Mouse (Mus musculus) embryonic facial prominence, embryonic 15.5 days (tissue): ENCODE measurements around the gene Mansc4. TPM values are rescaled to one million over a fixed set of nuclear protein-coding genes. Genes with fewer than 3 reads are reported as not detected.

ENCODE experiments used
- ATAC-seq: fragments of 200-750 bp; cut with Nextera tagmentation; 2 replicates; pipeline ENCODE4 v1.8.0; 2017; ENCODE audit warnings: low read depth, moderate TSS enrichment; ENCODE audit not compliant: insufficient number of reproducible peaks, low FRiP score, low TSS enrichment
- H3K27ac ChIP-seq: fragments of 300-500 bp; sonication (generic); replicated peaks from 2 replicates; pipeline ENCODE4 v1.5.1; 2015; ENCODE audit warnings: mild to moderate bottlenecking, inconsistent platforms
- H3K27me3 ChIP-seq: fragments of 300-500 bp; sonication (generic); 2 replicates; pipeline ENCODE4 v1.6.1; 2015; ENCODE audit warnings: inconsistent platforms
- H3K36me3 ChIP-seq: fragments of 300-500 bp; sonication (generic); 2 replicates; pipeline ENCODE4 v1.6.1; 2015; ENCODE audit warnings: mild to moderate bottlenecking, inconsistent platforms
- H3K4me1 ChIP-seq: fragments of 300-500 bp; sonication (generic); 2 replicates; pipeline ENCODE4 v1.6.1; 2015; ENCODE audit warnings: inconsistent platforms
- H3K4me2 ChIP-seq: fragments of 300-500 bp; sonication (generic); replicated peaks from 2 replicates; pipeline ENCODE4 v1.6.1; 2015; ENCODE audit warnings: mild to moderate bottlenecking, inconsistent platforms
- H3K4me3 ChIP-seq: fragments of 300-500 bp; sonication (generic); replicated peaks from 2 replicates; pipeline ENCODE4 v1.5.1; 2015; ENCODE audit warnings: mild to moderate bottlenecking, inconsistent platforms
- H3K9ac ChIP-seq: fragments of 300-500 bp; sonication (generic); 2 replicates; pipeline ENCODE4 v1.6.1; 2015; ENCODE audit warnings: inconsistent platforms
- H3K9me3 ChIP-seq: fragments of 300-500 bp; sonication (generic); replicated peaks from 2 replicates; pipeline ENCODE4 v1.6.1; 2016; ENCODE audit warnings: inconsistent platforms
- WGBS: fragments of 180-500 bp; shearing (Covaris S2); methylation state at CpG from one replicate; pipeline ENCODE4 v1.1.7; 2015; 5-methylcytosine and 5-hydroxymethylcytosine counted together
- polyA plus RNA-seq: library from polyadenylated mRNA; unstranded; fragments of >200 nt; fragmentation: Nextera tagmentation; extraction: Ambion mirVana; gene quantifications from 2 replicates; pipeline ENCODE4 v1.2.1, GENCODE M21; 2015

The Mansc4 gene
- polyA plus RNA-seq, 1 experiment from 2014 or later: 1.4 TPM

GRCm38 (mm10) chr6:147076878-147077277, 10.0 kb downstream of the Mansc4 start:
- no peak overlapping the region for H3K4me3 ChIP-seq

GRCm38 (mm10) chr6:147075808-147076387, 10.9 kb downstream of the Mansc4 start:
- H3K4me1 ChIP-seq: 0 out of 2 replicates have a peak, but pooled peaks cover 8% of the 10 kb centered on the region
- 0 out of 2 replicates have a peak overlapping the region, but pooled peaks have one; percentile 24 for H3K27ac ChIP-seq
- H3K4me2 ChIP-seq: no peak overlapping the region
- H3K4me3 ChIP-seq: no peak overlapping the region
- no peak for ATAC-seq
- H3K9ac ChIP-seq: no peak overlapping the region
- no peaks in the 10 kb centered on the region for H3K27me3 ChIP-seq
- 37% methylated on average over 5 of the region's 5 CpGs for WGBS
- H3K36me3 ChIP-seq: peaks cover 12% of the 10 kb centered on the region
- H3K9me3 ChIP-seq: no peaks in the 10 kb centered on the region

More at GRCm38 (mm10) chr6:147076878-147077277, 10.0 kb downstream of the Mansc4 start:
- Histone ChIP-seq H3K36me3 (0 out of 2 replicates have a peak, but pooled peaks cover 4% of the 10 kb centered on the region), H3K9ac (no peak overlapping the region), H3K27me3 (no peaks in the 10 kb centered on the region), H3K4me1 (0 out of 2 replicates have a peak, but pooled peaks cover 4% of the 10 kb centered on the region), H3K4me2 (no peak overlapping the region), H3K27ac (no peak overlapping the region), H3K9me3 (no peaks in the 10 kb centered on the region)
- 85% methylated on average over 8 of the region's 8 CpGs for whole genome bisulfite sequencing
- ATAC-seq: no peak

- Histone ChIP-seq H3K9me3 (no peaks in the 10 kb centered on the region), H3K4me3 (no peak overlapping the region), H3K4me1 (peaks cover 9% of the 10 kb centered on the region; the same call in 1 of the 2 replicates), H3K27ac (no peak overlapping the region), H3K27me3 (no peaks in the 10 kb centered on the region), H3K9ac (no peak overlapping the region), H3K4me2 (no peak overlapping the region), H3K36me3 (peaks cover 42% of the 10 kb centered on the region)
- no peak for ATAC-seq
- 80% methylated on average over 6 of the region's 6 CpGs for WGBS
Measured at GRCm38 (mm10) chr6:147064944-147065261, 21.9 kb downstream of the Mansc4 start.

DNA sequence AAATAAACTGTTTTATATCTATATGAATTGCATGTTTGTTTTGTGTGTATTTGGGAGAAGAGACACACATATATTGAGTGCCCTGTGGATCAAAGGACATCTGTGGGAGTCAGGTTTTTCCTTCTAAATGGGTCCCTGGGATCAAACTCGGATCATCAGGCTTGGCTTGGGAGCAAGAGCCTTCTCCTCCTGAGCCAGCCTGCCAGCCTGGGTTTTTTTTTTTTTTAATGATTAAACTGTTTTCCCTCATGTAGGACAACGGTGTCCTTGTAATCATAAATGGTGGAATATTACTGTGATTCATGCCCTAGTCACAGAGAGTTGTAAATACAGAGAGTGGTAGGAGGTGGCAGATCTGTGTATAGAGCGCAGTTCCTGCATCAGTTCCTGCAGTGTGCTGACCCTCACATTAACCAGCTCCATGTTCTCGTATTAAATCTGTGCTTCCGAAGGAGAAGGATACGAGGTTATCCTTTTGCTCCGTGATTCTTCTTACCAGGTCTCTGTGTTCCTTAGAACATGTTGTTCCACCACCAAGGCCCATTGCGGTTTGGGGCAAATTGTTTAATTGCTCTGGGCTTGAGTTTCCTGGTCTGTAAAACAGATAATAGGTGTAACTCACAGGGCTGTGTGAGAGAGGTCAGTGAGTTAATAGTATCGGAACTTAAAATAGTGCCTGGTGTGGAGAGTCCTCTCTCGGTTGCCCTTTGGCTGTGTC, 22.4 kb downstream of the Mansc4 start:
- no peak overlapping the region for H3K27ac ChIP-seq
- H3K36me3 ChIP-seq: peaks cover 42% of the 10 kb centered on the region
- WGBS: 85% methylated on average over 10 of the region's 10 CpGs
- H3K9me3 ChIP-seq: no peaks in the 10 kb centered on the region
- no peaks in the 10 kb centered on the region for H3K27me3 ChIP-seq
- H3K4me2 ChIP-seq: no peak overlapping the region
- no peak overlapping the region for H3K9ac ChIP-seq
- ATAC-seq: no peak
- H3K4me1 ChIP-seq: peaks cover 9% of the 10 kb centered on the region; the same call in 1 of the 2 replicates
- no peak overlapping the region for H3K4me3 ChIP-seq

DNA sequence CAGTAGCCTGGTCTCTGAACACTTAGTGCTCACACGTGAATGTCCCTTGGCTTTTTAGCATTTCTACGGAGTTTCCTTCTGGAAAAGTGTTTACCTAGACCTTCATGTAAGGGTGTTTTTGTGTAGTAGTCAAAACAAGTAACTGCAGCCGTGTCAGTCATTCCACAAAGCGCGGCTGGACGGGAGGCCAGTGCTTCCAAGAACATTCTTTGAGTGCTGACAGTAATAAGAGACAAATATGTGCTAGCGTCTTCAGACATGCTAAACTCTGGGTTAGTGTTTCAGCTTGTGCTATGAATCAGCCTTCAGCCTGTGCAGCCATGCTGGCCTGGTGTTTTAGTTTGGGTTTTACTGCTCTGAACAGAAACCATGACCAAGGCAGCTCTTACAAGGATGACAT, 24.1 kb downstream of the Mansc4 start:
- WGBS: 61% methylated on average over 7 of the region's 7 CpGs
- Histone ChIP-seq H3K9me3 (no peaks in the 10 kb centered on the region), H3K27me3 (no peaks in the 10 kb centered on the region), H3K36me3 (peaks cover 46% of the 10 kb centered on the region), H3K27ac (peak overlapping the region; percentile 58; the same call in 1 of the 2 replicates), H3K9ac (no peak overlapping the region), H3K4me1 (peaks cover 9% of the 10 kb centered on the region; the same call in 1 of the 2 replicates), H3K4me3 (no peak overlapping the region), H3K4me2 (no peak overlapping the region)
- ATAC-seq: no peak

- no peaks in the 10 kb centered on the region for H3K9me3 ChIP-seq
- WGBS: 58% methylated on average over 7 of the region's 7 CpGs
- no peak overlapping the region for H3K4me2 ChIP-seq
- no peaks in the 10 kb centered on the region for H3K27me3 ChIP-seq
- no peak for ATAC-seq
- no peak overlapping the region for H3K4me3 ChIP-seq
- H3K9ac ChIP-seq: no peak overlapping the region
- peak overlapping the region; percentile 58; the same call in 1 of the 2 replicates for H3K27ac ChIP-seq
- peaks cover 9% of the 10 kb centered on the region; the same call in 1 of the 2 replicates for H3K4me1 ChIP-seq
- peaks cover 43% of the 10 kb centered on the region for H3K36me3 ChIP-seq
Measured at GRCm38 (mm10) chr6:147062034-147062433, 24.8 kb downstream of the Mansc4 start.

DNA sequence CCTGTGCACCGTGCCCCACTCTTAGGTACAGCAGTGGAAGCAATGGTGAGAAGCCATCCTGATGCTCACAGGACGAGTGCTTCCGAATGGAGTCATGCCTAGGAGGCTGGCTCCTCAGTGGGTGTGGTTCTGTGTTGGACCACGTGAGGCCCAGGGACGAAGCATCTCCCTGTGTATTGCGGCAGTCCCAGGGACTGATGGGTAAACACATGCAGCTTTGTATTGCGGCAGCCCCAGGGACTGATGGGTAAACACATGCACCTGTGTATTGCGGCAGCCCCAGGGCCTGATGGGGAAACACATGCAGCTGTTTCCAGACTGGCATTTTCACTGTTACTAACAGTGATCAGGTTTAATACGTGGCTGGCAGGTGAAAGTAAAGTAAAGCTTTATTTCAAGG, 25.2 kb downstream of the Mansc4 start:
- H3K4me2 ChIP-seq: no peak overlapping the region
- 70% methylated on average over 9 of the region's 9 CpGs for WGBS
- peak; percentile 63 for ATAC-seq
- H3K9me3 ChIP-seq: no peaks in the 10 kb centered on the region
- no peak overlapping the region for H3K27ac ChIP-seq
- no peak overlapping the region for H3K4me3 ChIP-seq
- H3K27me3 ChIP-seq: no peaks in the 10 kb centered on the region
- H3K4me1 ChIP-seq: peaks cover 9% of the 10 kb centered on the region; the same call in 1 of the 2 replicates
- H3K9ac ChIP-seq: no peak overlapping the region
- peaks cover 39% of the 10 kb centered on the region for H3K36me3 ChIP-seq

DNA sequence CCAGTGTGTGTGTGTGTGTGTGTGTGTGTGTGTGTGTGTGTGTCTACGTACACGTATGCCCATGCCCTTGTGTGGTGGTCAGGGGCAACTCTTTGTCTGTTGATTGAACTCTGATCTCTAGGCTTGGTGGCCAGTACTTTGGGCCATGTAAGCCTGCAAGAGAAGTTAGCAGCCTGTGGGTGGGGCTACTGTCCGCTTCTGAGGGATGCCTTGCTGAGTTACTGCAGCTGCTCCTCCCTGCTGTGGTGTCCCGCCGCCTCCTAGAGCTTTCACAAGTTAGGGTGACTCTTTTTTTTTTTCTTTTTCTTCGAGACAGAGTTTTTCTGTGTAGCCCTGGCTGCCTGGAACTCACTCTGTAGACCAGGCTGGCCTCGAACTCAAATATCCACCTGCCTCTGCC, 27.5 kb downstream of the Mansc4 start:
- Histone ChIP-seq H3K27me3 (no peaks in the 10 kb centered on the region), H3K27ac (no peak overlapping the region), H3K4me1 (peaks cover 9% of the 10 kb centered on the region; the same call in 1 of the 2 replicates), H3K36me3 (peaks cover 48% of the 10 kb centered on the region), H3K9me3 (no peaks in the 10 kb centered on the region), H3K9ac (no peak overlapping the region), H3K4me2 (no peak overlapping the region), H3K4me3 (no peak overlapping the region)
- WGBS: 76% methylated on average over 7 of the region's 7 CpGs
- no peak for ATAC-seq

GRCm38 (mm10) chr6:147055374-147055977, 31.4 kb downstream of the Mansc4 start:
- Histone ChIP-seq H3K4me3 (no peak overlapping the region), H3K36me3 (peaks cover 53% of the 10 kb centered on the region), H3K9ac (no peak overlapping the region), H3K27me3 (no peaks in the 10 kb centered on the region), H3K27ac (no peak overlapping the region), H3K4me1 (no peaks in the 10 kb centered on the region), H3K9me3 (no peaks in the 10 kb centered on the region), H3K4me2 (no peak overlapping the region)
- 75% methylated on average over 10 of the region's 10 CpGs for WGBS
- ATAC-seq: no peak

DNA sequence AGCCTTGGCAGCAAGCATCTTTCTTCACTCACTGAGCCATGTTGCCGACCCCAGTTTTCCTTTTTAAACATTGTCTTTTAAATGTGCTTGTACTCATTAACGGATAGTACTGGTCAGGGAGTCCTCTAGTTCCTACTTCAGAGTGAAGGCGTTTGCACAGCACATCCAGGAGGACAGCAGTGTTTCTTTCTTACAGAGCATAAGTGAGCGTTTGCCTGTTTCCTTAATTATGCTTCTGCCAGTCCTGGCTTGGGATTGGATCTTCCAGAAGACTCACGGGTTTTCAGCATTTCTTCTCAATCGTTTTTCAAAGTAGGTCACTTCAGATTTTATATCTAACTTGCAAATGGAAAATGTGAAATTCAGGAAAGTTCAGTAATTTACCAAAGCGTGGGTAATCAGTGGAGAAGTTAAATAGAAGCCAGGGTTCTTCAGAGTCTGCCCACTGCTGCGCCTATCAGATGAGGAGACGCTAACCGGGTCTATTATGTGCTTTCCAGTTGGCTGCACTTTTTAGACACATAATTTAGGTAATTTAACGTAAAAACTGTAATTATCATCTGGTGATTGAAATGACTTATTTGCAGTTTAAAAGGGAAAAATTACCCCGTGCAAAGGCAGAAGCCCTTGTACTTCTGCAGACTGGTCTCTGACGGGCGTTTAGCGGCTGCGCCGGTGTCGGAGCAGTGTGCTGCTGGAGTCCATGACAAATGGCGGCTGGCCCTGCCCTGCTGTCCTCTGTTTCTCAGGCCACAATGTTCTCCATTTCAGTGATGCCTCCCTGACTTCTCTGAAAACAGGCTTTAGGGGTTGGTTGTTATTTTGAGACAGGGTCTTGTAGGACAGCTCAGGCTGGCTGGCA, 32.8 kb downstream of the Mansc4 start:
- Histone ChIP-seq H3K9ac (no peak overlapping the region), H3K27ac (no peak overlapping the region), H3K4me3 (no peak overlapping the region), H3K9me3 (no peaks in the 10 kb centered on the region), H3K4me2 (no peak overlapping the region), H3K4me1 (no peaks in the 10 kb centered on the region), H3K27me3 (no peaks in the 10 kb centered on the region), H3K36me3 (peaks cover 61% of the 10 kb centered on the region)
- WGBS: 82% methylated on average over 19 of the region's 19 CpGs
- no peak for ATAC-seq

DNA sequence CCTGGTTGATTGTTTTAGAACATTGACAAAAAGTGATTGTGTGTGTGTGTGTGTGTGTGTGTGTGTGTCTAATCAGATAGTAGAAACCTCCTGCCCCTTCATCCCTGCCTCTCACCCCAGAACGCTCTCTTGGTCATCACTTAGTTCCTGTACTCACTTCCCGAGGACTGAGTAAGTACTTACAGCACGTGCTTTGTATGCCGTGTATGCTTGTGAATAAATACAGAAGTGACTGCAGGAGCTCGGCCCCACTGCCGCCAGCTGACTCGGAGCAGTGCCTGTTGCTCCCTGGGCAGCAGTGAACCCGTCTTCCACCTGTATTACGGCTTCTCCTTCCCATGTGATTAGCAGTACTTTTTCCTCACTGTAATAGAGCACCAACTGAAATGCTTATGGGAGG, 34.4 kb downstream of the Mansc4 start:
- no peak for ATAC-seq
- Histone ChIP-seq H3K4me2 (no peak overlapping the region), H3K9me3 (no peaks in the 10 kb centered on the region), H3K27ac (no peak overlapping the region), H3K27me3 (no peaks in the 10 kb centered on the region), H3K36me3 (peaks cover 71% of the 10 kb centered on the region), H3K4me3 (no peak overlapping the region), H3K9ac (no peak overlapping the region), H3K4me1 (no peaks in the 10 kb centered on the region)
- WGBS: 88% methylated on average over 9 of the region's 9 CpGs
